Mouse (Mus musculus): Measurements from ENCODE around the gene Olr1. TPM values are rescaled to one million over a fixed set of nuclear protein-coding genes. Genes with fewer than 3 reads are reported as not detected.

Gene Olr1
- polyA plus RNA-seq (2015; fragmentation: Nextera tagmentation; extraction: Ambion mirVana): 0.27 TPM in 1 of 2 replicates, not detected in the other

DNA sequence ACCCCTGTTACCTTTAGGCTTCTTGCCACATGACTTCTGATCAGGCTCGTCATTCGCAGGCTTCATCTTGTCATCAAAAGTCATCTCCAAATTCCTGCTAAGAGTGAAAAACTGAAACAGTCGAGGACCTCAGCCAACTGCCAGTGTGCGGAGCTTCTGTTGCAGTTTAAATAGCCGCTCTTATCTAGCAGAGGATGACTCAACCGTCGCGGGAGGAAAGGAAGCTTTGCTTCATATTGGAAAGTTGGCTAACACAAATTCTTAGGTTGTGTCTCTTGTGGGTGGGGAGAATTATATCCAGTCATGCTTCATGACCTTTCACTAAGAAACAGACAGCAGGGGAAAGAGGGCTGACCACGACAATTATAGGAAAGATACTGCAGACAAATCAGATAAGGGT lies at the start of gene Olr1:
Gene Olr1, minus strand, starts transcription at position 142 of the 400 bp plus-strand sequence.

DNA sequence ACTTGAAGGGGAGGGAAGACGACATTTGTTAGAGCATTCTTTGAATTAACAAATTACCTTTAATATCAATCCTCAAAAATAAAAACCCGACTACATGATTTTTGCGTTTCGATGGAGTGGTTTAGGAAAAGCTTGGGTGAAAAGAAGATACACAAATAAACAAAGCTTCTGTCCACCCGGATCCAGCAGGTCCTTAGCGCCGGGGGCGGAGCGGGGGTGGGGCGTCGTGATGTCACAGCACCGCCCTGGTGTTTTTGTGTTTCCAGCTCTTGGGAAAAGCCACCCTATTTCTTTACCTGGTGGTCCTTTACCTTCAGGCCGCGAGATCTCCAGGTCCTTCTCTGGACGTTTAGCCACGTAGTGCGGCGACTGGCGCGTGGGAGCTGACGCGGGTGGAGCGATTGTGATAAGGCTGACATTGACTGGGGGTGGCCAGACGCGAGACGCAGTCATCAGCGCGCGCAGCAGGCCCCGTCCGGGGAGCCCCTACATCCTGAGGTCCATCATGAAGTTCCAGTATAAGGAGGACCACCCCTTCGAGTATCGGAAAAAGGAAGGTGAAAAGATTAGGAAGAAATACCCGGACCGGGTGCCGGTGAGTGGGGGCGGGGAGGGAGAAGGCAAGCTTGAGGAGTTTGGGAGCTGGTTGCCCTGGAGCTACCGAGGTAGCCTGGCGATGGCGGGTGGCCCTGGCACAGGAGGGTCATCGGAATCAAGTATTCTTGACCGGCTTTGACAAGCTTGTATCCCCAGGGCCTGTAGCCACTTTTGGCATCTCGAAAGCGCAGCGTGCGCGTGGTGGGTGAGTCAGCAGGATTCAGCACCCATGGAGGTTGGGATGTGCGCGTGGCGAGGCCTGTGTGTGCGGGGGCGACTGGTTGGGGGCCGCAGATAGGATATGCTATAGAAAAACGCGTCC lies 26.2 kb upstream of the Olr1 start, which contains the start of gene Gabarapl1:
Gene Gabarapl1, plus strand, starts transcription at position 219 of the 919 bp plus-strand sequence.

DNA sequence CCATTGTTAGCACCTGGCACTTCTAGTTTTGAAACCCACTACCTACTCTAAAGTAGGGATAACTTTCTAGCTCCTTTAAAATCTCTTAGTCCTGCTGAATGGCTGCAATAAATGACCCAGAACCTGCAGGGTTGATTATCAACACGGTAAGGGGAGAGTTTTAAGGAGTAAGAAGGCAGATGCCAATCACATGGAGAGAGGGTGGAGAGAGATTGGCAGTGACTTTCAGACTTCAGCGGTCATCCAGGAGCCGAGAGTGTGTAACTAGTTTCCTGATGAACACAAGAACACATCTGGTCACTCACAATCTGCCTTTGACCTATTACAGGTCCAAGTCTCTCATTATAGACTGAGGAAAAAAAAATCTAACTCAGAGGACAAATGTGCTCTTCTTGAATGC lies 5.4 kb upstream of the Olr1 start, which contains the start of gene Tmem52b:
Gene Tmem52b, plus strand, starts transcription at position 189 of the 400 bp plus-strand sequence.

GRCm38 (mm10) chr6:129451411-129452039 lies 55.4 kb downstream of the Olr1 start, which contains the start of gene Clec1a:
TSS of gene Clec1a (minus strand) at chr6:129452000.

Other genes starting within 250 kb of the Olr1 start
- 0.38 and 0.74 TPM in 2 replicates for gene Cd69, start 231.7 kb downstream of the Olr1 start, polyA plus RNA-seq (2015; fragmentation: Nextera tagmentation; extraction: Ambion mirVana)
- gene 4922502D21Rik, start 175.4 kb downstream of the Olr1 start, polyA plus RNA-seq (2015; fragmentation: Nextera tagmentation; extraction: Ambion mirVana): not detected in 2 replicates
- gene Clec12a, start 164.5 kb downstream of the Olr1 start, polyA plus RNA-seq (2015; fragmentation: Nextera tagmentation; extraction: Ambion mirVana): 0.10 and 0.12 TPM in 2 replicates
- 0.28 and 1.3 TPM in 2 replicates for gene Clec12b, start 121.3 kb downstream of the Olr1 start, polyA plus RNA-seq (2015; fragmentation: Nextera tagmentation; extraction: Ambion mirVana)
- gene Clec1b, start 109.9 kb downstream of the Olr1 start, polyA plus RNA-seq (2015; fragmentation: Nextera tagmentation; extraction: Ambion mirVana): 0.10 and 0.22 TPM in 2 replicates
- 0.10 and 0.23 TPM in 2 replicates for gene Clec9a, start 98.3 kb downstream of the Olr1 start, polyA plus RNA-seq (2015; fragmentation: Nextera tagmentation; extraction: Ambion mirVana)
- gene Clec1a, start 55.2 kb downstream of the Olr1 start, polyA plus RNA-seq (2015; fragmentation: Nextera tagmentation; extraction: Ambion mirVana): 4.0 and 5.0 TPM in 2 replicates
- gene Tmem52b, start 5.4 kb upstream of the Olr1 start, polyA plus RNA-seq (2015; fragmentation: Nextera tagmentation; extraction: Ambion mirVana): not detected in 2 replicates
- 31.6 and 33.9 TPM in 2 replicates for gene Gabarapl1, start 26.0 kb upstream of the Olr1 start, polyA plus RNA-seq (2015; fragmentation: Nextera tagmentation; extraction: Ambion mirVana)
- gene Klre1, start 70.7 kb upstream of the Olr1 start, polyA plus RNA-seq (2015; fragmentation: Nextera tagmentation; extraction: Ambion mirVana): not detected in 2 replicates
- gene Klrd1, start 84.6 kb upstream of the Olr1 start, polyA plus RNA-seq (2015; fragmentation: Nextera tagmentation; extraction: Ambion mirVana): 0.19 and 0.52 TPM in 2 replicates
- gene Klrk1, start 116.7 kb upstream of the Olr1 start, polyA plus RNA-seq (2015; fragmentation: Nextera tagmentation; extraction: Ambion mirVana): 0.13 TPM in 1 of 2 replicates, not detected in the other
- not detected in 2 replicates for gene Klrc3, start 136.2 kb upstream of the Olr1 start, polyA plus RNA-seq (2015; fragmentation: Nextera tagmentation; extraction: Ambion mirVana)
- gene Klrc2, start 153.5 kb upstream of the Olr1 start, polyA plus RNA-seq (2015; fragmentation: Nextera tagmentation; extraction: Ambion mirVana): not detected in 2 replicates
- 0.15 TPM in 1 of 2 replicates, not detected in the other for gene Klrc1, start 171.8 kb upstream of the Olr1 start, polyA plus RNA-seq (2015; fragmentation: Nextera tagmentation; extraction: Ambion mirVana)
- not detected in 2 replicates for gene Klri1, start 210.0 kb upstream of the Olr1 start, polyA plus RNA-seq (2015; fragmentation: Nextera tagmentation; extraction: Ambion mirVana)
- not detected in 2 replicates for gene Klri2, start 233.3 kb upstream of the Olr1 start, polyA plus RNA-seq (2015; fragmentation: Nextera tagmentation; extraction: Ambion mirVana)

Measured in skeletal muscle tissue, postnatal 0 days (tissue).